Mouse (Mus musculus) neural tube, embryonic 15.5 days (tissue): ENCODE measurements around the gene Pex7. TPM values are rescaled to one million over a fixed set of nuclear protein-coding genes. Genes with fewer than 3 reads are reported as not detected.

Experiments
- ATAC-seq: fragments of 200-750 bp; cut with Nextera tagmentation; 2 replicates; pipeline ENCODE4 v1.8.0; 2017; ENCODE audit warnings: mild to moderate bottlenecking, moderate TSS enrichment, moderate library complexity; ENCODE audit not compliant: low FRiP score
- H3K27ac ChIP-seq: fragments of 300-500 bp; sonication (generic); replicated peaks from 2 replicates; pipeline ENCODE4 v1.5.1; 2015; ENCODE audit warnings: mild to moderate bottlenecking, inconsistent platforms
- H3K27me3 ChIP-seq: fragments of 300-500 bp; sonication (generic); replicated peaks from 2 replicates; pipeline ENCODE4 v1.6.1; 2015; ENCODE audit warnings: inconsistent platforms
- H3K36me3 ChIP-seq: fragments of 300-500 bp; sonication (generic); 2 replicates; pipeline ENCODE4 v1.6.1; 2015; ENCODE audit warnings: inconsistent platforms
- H3K4me1 ChIP-seq: fragments of 300-500 bp; sonication (generic); 2 replicates; pipeline ENCODE4 v1.6.1; 2015; ENCODE audit warnings: inconsistent platforms
- H3K4me2 ChIP-seq: fragments of 300-500 bp; sonication (generic); 2 replicates; pipeline ENCODE4 v1.6.1; 2015; ENCODE audit warnings: inconsistent platforms, mild to moderate bottlenecking, moderate library complexity
- H3K4me3 ChIP-seq: fragments of 300-500 bp; sonication (generic); replicated peaks from 2 replicates; pipeline ENCODE4 v1.5.1; 2015; ENCODE audit warnings: mild to moderate bottlenecking, inconsistent platforms
- H3K9ac ChIP-seq: fragments of 300-500 bp; sonication (generic); replicated peaks from 2 replicates; pipeline ENCODE4 v1.6.1; 2015; ENCODE audit warnings: mild to moderate bottlenecking, inconsistent platforms
- H3K9me3 ChIP-seq: fragments of 300-500 bp; sonication (generic); replicated peaks from 2 replicates; pipeline ENCODE4 v1.6.1; 2016; ENCODE audit warnings: inconsistent platforms
- WGBS: fragments of 180-500 bp; shearing (Covaris S2); methylation state at CpG from one replicate; pipeline ENCODE4 v1.1.7; 2015; ENCODE audit warnings: mixed read lengths; 5-methylcytosine and 5-hydroxymethylcytosine counted together
- polyA plus RNA-seq: library from polyadenylated mRNA; unstranded; fragments of >200 nt; fragmentation: Nextera tagmentation; extraction: Ambion mirVana; gene quantifications from 2 replicates; pipeline ENCODE4 v1.2.1, GENCODE M21; 2015

The Pex7 gene
- polyA plus RNA-seq, 1 experiment from 2014 or later: 34.0 TPM

GRCm38 (mm10) chr10:19904077-19904820 is 3.2 kb downstream of the Pex7 start:
- peaks cover 3% of the 10 kb centered on the region; the same call in 1 of the 2 replicates for H3K36me3 ChIP-seq
- 0 out of 2 replicates have a peak, but pooled peaks cover 4% of the 10 kb centered on the region for H3K4me1 ChIP-seq
- H3K4me3 ChIP-seq: no peak overlapping the region
- H3K4me2 ChIP-seq: no peak overlapping the region
- WGBS: 84% methylated on average over 13 of the region's 13 CpGs
- no peak overlapping the region for H3K9ac ChIP-seq
- no peaks in the 10 kb centered on the region for H3K9me3 ChIP-seq
- no peak overlapping the region for H3K27ac ChIP-seq
- H3K27me3 ChIP-seq: no peaks in the 10 kb centered on the region
- ATAC-seq: no peak

GRCm38 (mm10) chr10:19901992-19902391 is 5.5 kb downstream of the Pex7 start:
- H3K27ac ChIP-seq: no peak overlapping the region
- H3K9ac ChIP-seq: no peak overlapping the region
- H3K36me3 ChIP-seq: peaks cover 3% of the 10 kb centered on the region; the same call in 1 of the 2 replicates
- H3K4me1 ChIP-seq: 0 out of 2 replicates have a peak, but pooled peaks cover 2% of the 10 kb centered on the region
- no peak overlapping the region for H3K4me3 ChIP-seq
- 77% methylated on average over 7 of the region's 7 CpGs for WGBS
- H3K4me2 ChIP-seq: no peak overlapping the region
- no peaks in the 10 kb centered on the region for H3K9me3 ChIP-seq
- no peak for ATAC-seq
- H3K27me3 ChIP-seq: no peaks in the 10 kb centered on the region

GRCm38 (mm10) chr10:19900191-19900590 is 7.3 kb downstream of the Pex7 start:
- H3K9ac ChIP-seq: no peak overlapping the region
- H3K4me2 ChIP-seq: no peak overlapping the region
- H3K4me3 ChIP-seq: no peak overlapping the region
- 58% methylated on average over 2 of the region's 2 CpGs for WGBS
- H3K27ac ChIP-seq: no peak overlapping the region
- ATAC-seq: no peak
- no peaks in the 10 kb centered on the region for H3K9me3 ChIP-seq
- no peaks in the 10 kb centered on the region for H3K27me3 ChIP-seq
- H3K36me3 ChIP-seq: peaks cover 3% of the 10 kb centered on the region; the same call in 1 of the 2 replicates
- H3K4me1 ChIP-seq: no peaks in the 10 kb centered on the region

- WGBS: 18% methylated on average over 4 of the region's 4 CpGs
- H3K36me3 ChIP-seq: no peaks in the 10 kb centered on the region; the same call in 1 of the 2 replicates
- no peaks in the 10 kb centered on the region for H3K9me3 ChIP-seq
- H3K4me1 ChIP-seq: no peaks in the 10 kb centered on the region
- no peak overlapping the region for H3K4me3 ChIP-seq
- no peak overlapping the region for H3K9ac ChIP-seq
- H3K27me3 ChIP-seq: no peaks in the 10 kb centered on the region
- no peak overlapping the region for H3K27ac ChIP-seq
- ATAC-seq: no peak
- H3K4me2 ChIP-seq: no peak overlapping the region
Observed at GRCm38 (mm10) chr10:19893976-19894375, 13.5 kb downstream of the Pex7 start.

- Histone ChIP-seq H3K27ac (no peak overlapping the region), H3K4me2 (no peak overlapping the region), H3K4me3 (no peak overlapping the region), H3K4me1 (no peaks in the 10 kb centered on the region), H3K27me3 (no peaks in the 10 kb centered on the region), H3K36me3 (peaks cover 5% of the 10 kb centered on the region; the same call in 1 of the 2 replicates), H3K9ac (no peak overlapping the region), H3K9me3 (no peaks in the 10 kb centered on the region)
- 71% methylated on average over 6 of the region's 6 CpGs for WGBS
- no peak for ATAC-seq
Observed at GRCm38 (mm10) chr10:19893146-19893545, 14.3 kb downstream of the Pex7 start.

- Histone ChIP-seq H3K9ac (no peak overlapping the region), H3K4me3 (no peak overlapping the region)
- 58% methylated on average over 3 of the region's 3 CpGs for WGBS
Observed at GRCm38 (mm10) chr10:19891686-19892085, 15.8 kb downstream of the Pex7 start.

GRCm38 (mm10) chr10:19889908-19890307 is 17.6 kb downstream of the Pex7 start:
- Histone ChIP-seq H3K36me3 (peaks cover 5% of the 10 kb centered on the region; the same call in 1 of the 2 replicates), H3K27me3 (no peaks in the 10 kb centered on the region), H3K9me3 (no peaks in the 10 kb centered on the region), H3K9ac (no peak overlapping the region), H3K4me2 (no peak overlapping the region), H3K27ac (no peak overlapping the region), H3K4me1 (no peaks in the 10 kb centered on the region), H3K4me3 (no peak overlapping the region)
- 74% methylated on average over 3 of the region's 3 CpGs for WGBS
- no peak for ATAC-seq

More at GRCm38 (mm10) chr10:19891686-19892085, 15.8 kb downstream of the Pex7 start:
- H3K27ac ChIP-seq: no peak overlapping the region
- H3K36me3 ChIP-seq: peaks cover 5% of the 10 kb centered on the region; the same call in 1 of the 2 replicates
- no peaks in the 10 kb centered on the region for H3K27me3 ChIP-seq
- no peak overlapping the region for H3K4me2 ChIP-seq
- H3K9me3 ChIP-seq: no peaks in the 10 kb centered on the region
- no peak for ATAC-seq
- H3K4me1 ChIP-seq: no peaks in the 10 kb centered on the region

- H3K36me3 ChIP-seq: peaks cover 5% of the 10 kb centered on the region; the same call in 1 of the 2 replicates
- ATAC-seq: no peak
- H3K9ac ChIP-seq: no peak overlapping the region
- H3K4me1 ChIP-seq: no peaks in the 10 kb centered on the region
- H3K4me3 ChIP-seq: no peak overlapping the region
- 90% methylated on average over 3 of the region's 3 CpGs for WGBS
- no peak overlapping the region for H3K27ac ChIP-seq
- H3K27me3 ChIP-seq: no peaks in the 10 kb centered on the region
- no peaks in the 10 kb centered on the region for H3K9me3 ChIP-seq
- H3K4me2 ChIP-seq: no peak overlapping the region
Observed at GRCm38 (mm10) chr10:19886249-19886648, 21.2 kb downstream of the Pex7 start.

GRCm38 (mm10) chr10:19884409-19884808 is 23.1 kb downstream of the Pex7 start:
- no peaks in the 10 kb centered on the region for H3K27me3 ChIP-seq
- 79% methylated on average over 4 of the region's 4 CpGs for WGBS

GRCm38 (mm10) chr10:19880437-19880836 is 27.1 kb downstream of the Pex7 start:
- Histone ChIP-seq H3K4me2 (no peak overlapping the region), H3K27me3 (no peaks in the 10 kb centered on the region), H3K4me1 (peaks cover 2% of the 10 kb centered on the region; the same call in 1 of the 2 replicates), H3K36me3 (no peaks in the 10 kb centered on the region), H3K9ac (no peak overlapping the region), H3K4me3 (no peak overlapping the region), H3K27ac (no peak overlapping the region), H3K9me3 (no peaks in the 10 kb centered on the region)
- 78% methylated on average over 3 of the region's 3 CpGs for WGBS
- ATAC-seq: no peak

More at GRCm38 (mm10) chr10:19884409-19884808, 23.1 kb downstream of the Pex7 start:
- Histone ChIP-seq H3K9ac (no peak overlapping the region), H3K27ac (no peak overlapping the region), H3K4me1 (no peaks in the 10 kb centered on the region), H3K9me3 (no peaks in the 10 kb centered on the region), H3K4me3 (no peak overlapping the region), H3K36me3 (0 out of 2 replicates have a peak, but pooled peaks cover 5% of the 10 kb centered on the region), H3K4me2 (no peak overlapping the region)
- ATAC-seq: no peak

GRCm38 (mm10) chr10:19879161-19879560 is 28.3 kb downstream of the Pex7 start:
- Histone ChIP-seq H3K4me2 (no peak overlapping the region), H3K9me3 (no peaks in the 10 kb centered on the region), H3K9ac (no peak overlapping the region), H3K4me1 (peaks cover 2% of the 10 kb centered on the region; the same call in 1 of the 2 replicates), H3K36me3 (no peaks in the 10 kb centered on the region), H3K27me3 (no peaks in the 10 kb centered on the region), H3K27ac (no peak overlapping the region), H3K4me3 (no peak overlapping the region)
- 65% methylated on average over 6 of the region's 6 CpGs for WGBS
- ATAC-seq: no peak

- no peak overlapping the region for H3K4me3 ChIP-seq
- ATAC-seq: no peak
- peaks cover 2% of the 10 kb centered on the region; the same call in 1 of the 2 replicates for H3K4me1 ChIP-seq
- no peaks in the 10 kb centered on the region for H3K27me3 ChIP-seq
- WGBS: 85% methylated on average over 9 of the region's 9 CpGs
- H3K9me3 ChIP-seq: no peaks in the 10 kb centered on the region
- H3K4me2 ChIP-seq: no peak overlapping the region
- H3K9ac ChIP-seq: no peak overlapping the region
- H3K36me3 ChIP-seq: no peaks in the 10 kb centered on the region
- H3K27ac ChIP-seq: no peak overlapping the region
Observed at GRCm38 (mm10) chr10:19877679-19878078, 29.8 kb downstream of the Pex7 start.
